Mouse (Mus musculus): ENCODE measurements at regions not wholly inside any gene's neighbourhood (a gene's known extent, or its start where the extent isn't known, plus 50 kb on each side); places are given as distances from the start of the nearest gene placed in this dataset.

- 74% methylated on average over 2 of the region's 2 CpGs for WGBS
Measured at GRCm38 (mm10) chr19:14656022-14656388, 58.2 kb upstream of the Tle4 start.

GRCm38 (mm10) chr19:14655302-14656021 is 57.6 kb upstream of the Tle4 start:
- peaks cover 7% of the 10 kb centered on the region for H3K4me1 ChIP-seq
- WGBS: 72% methylated on average over 5 of the region's 5 CpGs
- H3K4me3 ChIP-seq: no peak overlapping the region
- H3K27me3 ChIP-seq (ENCODE audit: low read depth, poor library complexity, severe bottlenecking): no peaks in the 10 kb centered on the region
- DNase-seq (ENCODE audit: low spot score): no peak
- H3K27ac ChIP-seq: no peak overlapping the region
- H3K9me3 ChIP-seq (replicated peaks): no peaks in the 10 kb centered on the region
- H3K36me3 ChIP-seq: no peaks in the 10 kb centered on the region

More at GRCm38 (mm10) chr19:14656022-14656388, 58.2 kb upstream of the Tle4 start:
- Histone ChIP-seq H3K27ac (no peak overlapping the region), H3K4me3 (no peak overlapping the region), H3K9me3 (replicated peaks) (no peaks in the 10 kb centered on the region), H3K27me3 (ENCODE audit: low read depth, poor library complexity, severe bottlenecking) (no peaks in the 10 kb centered on the region), H3K36me3 (no peaks in the 10 kb centered on the region), H3K4me1 (peaks cover 7% of the 10 kb centered on the region)
- no peak for DNase-seq (ENCODE audit: low spot score)
